Mouse (Mus musculus) G1E-ER4 (cell line): ENCODE data around the gene Vwc2l. TPM values are rescaled to one million over a fixed set of nuclear protein-coding genes. Genes with fewer than 3 reads are reported as not detected.

Source experiments
- GATA1 ChIP-seq: IDR thresholded peaks from one replicate; pipeline ENCODE4 v1.8.0; 2012; ENCODE audit warnings: low read length, inconsistent platforms
- polyA plus RNA-seq: library from polyadenylated mRNA; stranded (reverse); fragments of >175 nt; gene quantifications from 2 replicates; pipeline ENCODE4 v1.2.3, GENCODE M21; 2012

The Vwc2l gene
- polyA plus RNA-seq, 1 experiment = not detected

DNA sequence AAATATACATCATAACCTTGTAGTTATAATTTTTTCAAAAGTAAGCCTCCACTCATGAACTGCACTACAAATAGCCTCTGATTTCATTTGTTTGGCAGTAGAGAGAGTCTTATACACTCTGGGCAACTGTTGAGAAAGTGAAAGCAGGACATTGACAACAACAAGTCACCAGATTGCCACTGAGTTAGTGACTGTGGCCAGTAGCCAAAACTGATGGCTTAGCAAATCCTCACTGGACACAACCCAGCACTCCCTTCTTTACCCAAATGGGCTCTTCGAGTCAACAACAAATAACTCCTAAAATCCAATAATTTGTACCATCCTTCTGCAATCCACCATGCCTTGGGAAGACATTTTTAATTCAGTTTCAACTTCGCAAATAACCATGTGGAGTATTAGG, 155.0 kb downstream of the Vwc2l start:
- no peak for TF ChIP-seq GATA1

DNA sequence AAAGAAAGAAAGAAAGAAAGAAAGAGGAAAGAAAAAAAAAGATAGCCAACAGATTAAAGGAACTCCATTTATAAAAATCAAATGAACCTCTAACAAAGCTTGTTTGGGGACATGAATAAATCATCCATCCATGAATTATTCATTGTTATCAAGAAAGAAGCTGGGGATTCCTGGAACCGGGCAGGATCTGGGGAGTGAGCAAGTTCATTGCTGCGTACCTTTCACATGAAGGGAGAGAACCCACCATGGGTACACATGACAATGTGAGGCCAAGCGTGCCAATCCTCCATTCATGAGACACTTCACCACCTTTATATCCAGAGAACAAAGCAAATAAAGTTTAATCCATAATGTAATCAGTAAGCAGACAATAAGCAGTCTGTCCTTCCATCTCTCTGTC, 155.8 kb downstream of the Vwc2l start:
- TF ChIP-seq GATA1 = no peak

DNA sequence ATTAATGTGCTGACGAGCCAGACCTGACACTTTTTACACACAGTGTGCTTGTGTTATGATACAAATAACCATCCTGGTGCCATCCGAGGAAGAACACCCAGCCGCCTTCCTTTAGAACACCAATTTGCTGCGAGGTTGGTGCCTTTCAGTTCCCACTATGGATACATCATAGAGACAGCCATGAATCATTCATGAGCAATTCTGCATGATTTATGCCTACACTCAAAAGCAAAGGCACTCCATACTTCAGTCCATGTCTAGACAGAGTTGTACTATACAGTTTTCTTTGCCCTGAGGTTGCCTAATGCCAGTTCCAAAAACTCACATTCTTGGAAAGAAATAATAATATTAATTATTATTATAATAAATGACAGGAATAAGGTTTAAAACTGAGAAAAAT, 158.6 kb downstream of the Vwc2l start:
- no peak for TF ChIP-seq GATA1

DNA sequence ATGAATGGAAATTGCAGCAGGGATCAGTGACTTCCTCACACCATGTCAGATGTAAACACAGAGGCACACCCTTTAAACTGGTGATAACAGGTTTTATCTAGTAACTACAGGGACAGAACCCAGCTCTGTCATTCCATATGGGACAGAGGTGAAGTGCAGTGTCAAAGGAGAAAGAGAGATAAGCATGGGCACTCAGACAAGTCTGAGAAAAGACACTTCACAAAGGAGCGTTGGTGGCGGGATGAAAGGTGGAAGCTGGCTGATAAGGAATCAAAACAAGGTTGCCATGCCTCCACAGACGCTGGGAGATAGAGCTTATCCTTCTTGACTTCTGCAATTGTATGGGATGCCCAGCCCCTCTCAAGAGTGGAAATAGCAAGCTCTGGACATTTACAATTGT, 176.8 kb downstream of the Vwc2l start:
- TF ChIP-seq GATA1 = peak; percentile 98

DNA sequence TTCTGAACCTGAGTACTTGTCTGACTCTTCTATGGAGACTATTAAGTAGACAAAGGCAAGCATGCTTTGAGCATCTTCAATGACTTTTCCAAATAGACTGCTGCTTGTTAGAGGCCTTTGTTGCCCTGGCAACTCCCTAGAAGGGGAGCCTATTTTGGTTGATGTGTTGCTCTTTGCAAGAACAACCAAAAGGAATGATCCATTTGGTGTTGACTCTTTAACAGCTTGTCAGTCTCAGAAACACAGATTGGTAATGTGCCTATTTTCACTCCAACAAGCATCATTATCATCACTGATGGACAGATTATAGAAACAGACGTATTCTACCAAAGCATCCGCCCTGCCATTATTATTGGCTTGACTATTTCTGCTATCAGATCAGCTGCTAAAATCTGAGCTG, 181.9 kb downstream of the Vwc2l start:
- TF ChIP-seq GATA1 = no peak

DNA sequence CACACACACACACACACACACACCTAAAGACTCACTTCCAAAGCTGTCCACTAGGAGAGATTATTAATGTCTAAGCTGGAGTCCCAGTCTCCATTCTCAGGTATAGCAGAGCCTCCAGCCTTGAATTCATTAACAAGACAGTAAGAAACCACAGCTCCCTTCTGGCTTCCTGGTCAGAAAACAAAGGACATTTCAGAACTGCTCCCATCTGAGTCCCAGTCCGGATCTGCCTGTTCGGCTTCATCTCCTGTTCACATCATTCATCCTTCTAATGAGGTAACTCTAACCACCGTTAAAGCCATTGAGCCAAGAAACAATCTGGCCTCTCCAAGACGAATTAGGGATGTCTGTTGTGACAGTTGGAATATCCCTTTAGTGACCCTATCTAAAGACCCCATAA, 185.7 kb downstream of the Vwc2l start:
- no peak for TF ChIP-seq GATA1

DNA sequence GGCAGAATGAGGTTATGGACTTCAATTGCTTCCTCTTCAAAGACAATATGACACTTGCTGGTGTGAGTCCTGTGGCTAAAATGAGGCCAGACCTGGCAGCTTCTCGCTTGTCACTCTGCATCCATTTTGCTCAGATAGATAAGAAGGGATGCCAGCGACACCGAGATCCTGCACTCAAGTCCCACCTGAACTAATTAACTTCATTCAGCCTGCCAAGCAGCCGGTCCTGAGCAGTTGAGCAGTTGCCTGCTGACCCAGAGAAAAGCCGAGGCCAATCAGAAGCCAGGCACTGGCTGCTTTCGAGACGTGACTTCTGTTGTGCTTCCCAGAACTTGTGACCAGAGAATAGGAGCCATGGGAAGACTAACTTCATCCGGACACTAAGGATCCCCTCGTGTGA, 187.6 kb downstream of the Vwc2l start:
- no peak for TF ChIP-seq GATA1

DNA sequence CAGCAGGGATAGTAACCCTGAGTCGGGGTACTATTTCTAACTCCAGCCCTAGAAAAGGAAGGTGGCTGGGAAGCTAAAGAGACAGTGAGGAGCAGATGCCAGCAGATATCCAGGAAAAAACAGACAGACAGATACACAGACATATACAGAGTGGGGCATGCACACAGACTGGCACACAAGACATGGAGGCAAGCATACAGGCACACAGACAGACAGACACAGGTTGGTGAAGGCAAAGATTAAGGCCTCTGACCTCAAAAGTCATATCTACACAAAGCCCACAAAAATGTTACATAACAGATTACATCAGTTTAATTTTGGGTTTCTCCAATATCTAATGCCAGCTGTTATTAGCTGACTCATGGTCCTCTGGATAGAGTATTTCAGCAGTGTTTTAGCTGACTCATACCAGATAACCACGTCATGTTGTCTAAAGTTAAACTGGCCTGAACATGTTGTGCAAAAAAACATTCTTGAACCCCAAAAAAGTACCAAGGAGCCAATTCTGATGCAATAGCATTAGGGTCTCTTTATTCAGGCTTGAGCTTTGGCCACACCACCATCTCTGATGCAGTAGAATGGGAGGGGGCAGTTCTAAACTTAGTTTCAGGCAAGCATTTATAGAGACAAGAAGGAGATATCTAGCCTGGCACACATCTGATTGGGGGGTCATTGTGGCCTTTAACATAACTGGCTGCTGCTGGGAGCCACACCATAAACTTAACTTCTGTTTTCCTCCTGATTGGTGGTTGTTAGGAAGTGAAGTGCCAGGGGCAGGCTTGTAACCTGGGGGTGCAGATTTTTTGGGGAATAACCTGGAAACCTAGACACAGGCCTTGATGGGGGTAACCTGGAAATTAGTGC, 192.9 kb downstream of the Vwc2l start:
- TF ChIP-seq GATA1 = peak; percentile 87

DNA sequence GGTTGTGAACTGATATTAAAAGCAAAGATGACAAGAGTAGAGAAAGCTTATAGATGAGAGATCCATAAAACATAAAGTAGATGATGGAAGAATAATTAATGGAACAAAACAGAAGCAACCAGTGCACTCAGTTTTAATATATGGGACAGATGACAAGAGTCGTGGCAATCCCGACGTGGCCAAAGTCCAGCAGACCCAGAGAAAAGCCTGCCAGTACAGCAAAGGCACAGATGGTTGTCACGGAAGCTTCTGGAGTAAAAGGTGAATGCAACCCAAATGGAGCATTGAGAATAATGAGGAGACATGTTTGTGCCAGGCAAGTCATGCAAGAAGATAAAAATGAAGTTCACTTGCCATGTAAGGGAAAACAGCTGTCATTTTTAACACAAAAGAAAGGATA, 207.5 kb downstream of the Vwc2l start:
- TF ChIP-seq GATA1 = no peak
